Mouse (Mus musculus) megakaryocyte, embryonic 14.5 days (primary cell): ENCODE measurements around the gene Phb2. TPM values are rescaled to one million over a fixed set of nuclear protein-coding genes. Genes with fewer than 3 reads are reported as not detected.

ENCODE experiments used
- H3K27me3 ChIP-seq: replicated peaks from 2 replicates; pipeline ENCODE3; 2012; ENCODE audit warnings: inconsistent platforms
- H3K36me3 ChIP-seq: replicated peaks from 2 replicates; pipeline ENCODE3; 2012; ENCODE audit warnings: low read length, inconsistent platforms, mixed read lengths
- H3K4me1 ChIP-seq: 2 replicates; pipeline ENCODE4 v1.6.1; 2012; ENCODE audit warnings: inconsistent platforms
- H3K4me3 ChIP-seq: replicated peaks from 2 replicates; pipeline ENCODE3; 2012; ENCODE audit warnings: moderate library complexity, mild to moderate bottlenecking, inconsistent platforms
- H3K9me3 ChIP-seq: 2 replicates; pipeline ENCODE4 v1.6.1; 2012; ENCODE audit warnings: inconsistent platforms
- FLI1 ChIP-seq: IDR thresholded peaks from 2 replicates; pipeline ENCODE4 v1.6.1; 2012; ENCODE audit warnings: low read length, inconsistent platforms, mixed read lengths
- GATA1 ChIP-seq: IDR thresholded peaks from 3 replicates; pipeline ENCODE4 v1.6.1; 2012; ENCODE audit warnings: mixed read lengths, low read length, inconsistent platforms, borderline replicate concordance
- polyA plus RNA-seq: library from polyadenylated mRNA; stranded (reverse); fragments of >175 nt; gene quantifications from 2 replicates; pipeline ENCODE4 v1.2.3, GENCODE M21; 2012; ENCODE audit warnings: low replicate concordance; ENCODE audit not compliant: insufficient read depth

Phb2 gene
- polyA plus RNA-seq, 1 experiment: 150 TPM

GRCm38 (mm10) chr6:124689011-124689410, 23.1 kb upstream of the Phb2 start:
- TF ChIP-seq GATA1 (no peak), FLI1 (no peak)
- 0 out of 2 replicates have a peak, but pooled peaks cover 3% of the 10 kb centered on the region for H3K9me3 ChIP-seq
- no peaks in the 10 kb centered on the region for H3K27me3 ChIP-seq
- H3K36me3 ChIP-seq: peaks cover 44% of the 10 kb centered on the region
- H3K4me1 ChIP-seq: peaks cover 74% of the 10 kb centered on the region
- no peak overlapping the region for H3K4me3 ChIP-seq

GRCm38 (mm10) chr6:124690517-124690916, 21.6 kb upstream of the Phb2 start:
- no peaks in the 10 kb centered on the region for H3K27me3 ChIP-seq
- TF ChIP-seq GATA1: no peak
- TF ChIP-seq FLI1: no peak
- peaks cover 69% of the 10 kb centered on the region for H3K4me1 ChIP-seq
- peaks cover 57% of the 10 kb centered on the region for H3K36me3 ChIP-seq
- 0 out of 2 replicates have a peak, but pooled peaks cover 3% of the 10 kb centered on the region for H3K9me3 ChIP-seq
- no peak overlapping the region for H3K4me3 ChIP-seq

- TF ChIP-seq GATA1 (no peak), FLI1 (no peak)
- H3K36me3 ChIP-seq: peaks cover 76% of the 10 kb centered on the region
- 0 out of 2 replicates have a peak, but pooled peaks cover 3% of the 10 kb centered on the region for H3K9me3 ChIP-seq
- no peak overlapping the region for H3K4me3 ChIP-seq
- no peaks in the 10 kb centered on the region for H3K27me3 ChIP-seq
- H3K4me1 ChIP-seq: peaks cover 44% of the 10 kb centered on the region
Measured at GRCm38 (mm10) chr6:124693243-124693981, 18.7 kb upstream of the Phb2 start.

GRCm38 (mm10) chr6:124694166-124694955, 17.8 kb upstream of the Phb2 start:
- Histone ChIP-seq H3K36me3 (peaks cover 85% of the 10 kb centered on the region), H3K4me1 (peaks cover 39% of the 10 kb centered on the region), H3K9me3 (0 out of 2 replicates have a peak, but pooled peaks cover 3% of the 10 kb centered on the region), H3K4me3 (no peak overlapping the region), H3K27me3 (no peaks in the 10 kb centered on the region)
- no peak for TF ChIP-seq GATA1
- no peak for TF ChIP-seq FLI1

GRCm38 (mm10) chr6:124696441-124697150, 15.5 kb upstream of the Phb2 start:
- peaks cover 95% of the 10 kb centered on the region for H3K36me3 ChIP-seq
- H3K4me3 ChIP-seq: no peak overlapping the region
- H3K4me1 ChIP-seq: peaks cover 48% of the 10 kb centered on the region
- no peaks in the 10 kb centered on the region for H3K27me3 ChIP-seq
- 0 out of 2 replicates have a peak, but pooled peaks cover 3% of the 10 kb centered on the region for H3K9me3 ChIP-seq
- TF ChIP-seq GATA1 (no peak), FLI1 (no peak)

- H3K9me3 ChIP-seq: no peaks in the 10 kb centered on the region
- TF ChIP-seq GATA1: no peak
- TF ChIP-seq FLI1: no peak
- H3K27me3 ChIP-seq: no peaks in the 10 kb centered on the region
- peaks cover 48% of the 10 kb centered on the region for H3K4me1 ChIP-seq
- no peak overlapping the region for H3K4me3 ChIP-seq
- peaks cover 97% of the 10 kb centered on the region for H3K36me3 ChIP-seq
Measured at GRCm38 (mm10) chr6:124698751-124699150, 13.4 kb upstream of the Phb2 start.

GRCm38 (mm10) chr6:124699366-124699765, 12.8 kb upstream of the Phb2 start:
- H3K4me3 ChIP-seq: no peak overlapping the region
- no peaks in the 10 kb centered on the region for H3K27me3 ChIP-seq
- TF ChIP-seq FLI1 (no peak), GATA1 (no peak)
- peaks cover 43% of the 10 kb centered on the region for H3K4me1 ChIP-seq
- H3K9me3 ChIP-seq: no peaks in the 10 kb centered on the region
- H3K36me3 ChIP-seq: peaks cover 97% of the 10 kb centered on the region

GRCm38 (mm10) chr6:124699962-124700610, 12.1 kb upstream of the Phb2 start:
- H3K27me3 ChIP-seq: no peaks in the 10 kb centered on the region
- H3K9me3 ChIP-seq: no peaks in the 10 kb centered on the region
- peaks cover 39% of the 10 kb centered on the region for H3K4me1 ChIP-seq
- TF ChIP-seq FLI1 (no peak), GATA1 (no peak)
- peaks cover 99% of the 10 kb centered on the region for H3K36me3 ChIP-seq
- no peak overlapping the region for H3K4me3 ChIP-seq

- no peak for TF ChIP-seq GATA1
- TF ChIP-seq FLI1: no peak
- Histone ChIP-seq H3K9me3 (no peaks in the 10 kb centered on the region), H3K27me3 (no peaks in the 10 kb centered on the region), H3K4me3 (no peak overlapping the region), H3K4me1 (peaks cover 44% of the 10 kb centered on the region), H3K36me3 (peaks cover 100% of the 10 kb centered on the region)
Measured at GRCm38 (mm10) chr6:124701338-124701737, 10.8 kb upstream of the Phb2 start.
